Mouse (Mus musculus) neutrophil, adult 59 days (primary cell): Measurements from ENCODE around the gene Srcap. TPM values are rescaled to one million over a fixed set of nuclear protein-coding genes. Genes with fewer than 3 reads are reported as not detected.

Source experiments
- total RNA-seq, 2 experiments: library from RNA; stranded (reverse); gene quantifications; 1 replicate in 1 of 2; 2 replicates in 1 of 2; pipeline ENCODE4 v1.2.4; 2023

Gene Srcap
- 10 to 100 TPM; 74.2 to 78.1 TPM for total RNA-seq

GRCm38 (mm10) chr7:127511808-127512230, at the start of gene Srcap:
Gene Srcap, plus strand, starts transcription at chr7:127511983.

GRCm38 (mm10) chr7:127478635-127479317, 33.0 kb upstream of the Srcap start, which contains the start of gene Fbrs:
Gene Fbrs, plus strand, starts transcription at chr7:127479199.

DNA sequence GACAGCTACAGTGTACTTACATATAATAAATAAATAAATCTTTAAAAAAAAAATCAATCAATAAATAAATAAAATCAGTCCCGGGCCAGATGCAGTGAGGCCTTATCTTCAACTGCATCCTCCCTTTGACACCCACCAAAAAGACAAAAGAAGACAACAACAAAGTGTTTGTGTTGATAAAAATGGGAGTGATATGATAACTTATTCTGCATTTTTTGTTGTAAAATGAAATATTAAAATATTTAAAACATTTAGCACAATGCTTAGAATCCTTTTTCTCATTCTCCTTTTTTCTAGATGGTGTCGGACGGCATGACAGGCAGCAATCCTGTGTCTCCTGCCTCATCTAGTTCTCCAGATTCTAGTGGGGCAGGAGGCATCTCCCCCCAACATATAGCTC, 7.5 kb downstream of the Srcap start, which contains the start of gene Gm42715:
TSS of gene Gm42715 (plus strand) at position 301 of the 400 bp plus-strand sequence.

GRCm38 (mm10) chr7:127561340-127561858, 49.6 kb downstream of the Srcap start, which contains the start of gene Tmem265:
Gene Tmem265, plus strand, starts transcription at chr7:127561390.

DNA sequence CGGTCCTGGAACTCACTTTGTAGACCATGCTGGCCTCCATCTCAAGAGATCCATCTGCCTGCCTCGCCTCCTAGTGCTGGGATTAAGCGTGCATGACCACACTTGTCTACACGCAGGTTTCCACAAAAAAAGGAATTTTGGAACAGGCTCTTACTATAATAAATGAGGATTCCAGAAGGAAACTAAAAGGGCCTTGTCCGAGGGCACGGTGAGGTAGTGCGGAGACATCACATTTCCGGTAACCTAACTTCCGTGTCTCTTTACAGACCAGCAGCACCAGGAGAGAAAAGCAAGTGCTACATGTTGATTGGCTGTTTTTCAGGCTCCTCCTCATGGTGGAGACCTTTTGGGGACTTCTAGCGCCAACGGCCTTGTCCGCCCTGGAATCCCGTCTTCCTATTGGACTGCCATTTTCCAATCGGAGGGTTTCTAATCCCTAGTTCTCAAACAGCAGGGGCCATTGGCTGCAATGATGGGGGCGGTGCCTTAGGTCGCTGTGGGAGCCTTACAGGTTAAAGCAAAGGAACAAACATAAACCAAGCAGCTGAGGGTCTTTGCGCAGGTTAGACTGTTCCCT, 61.2 kb downstream of the Srcap start, which contains the start of gene Phkg2:
TSS of gene Phkg2 (plus strand) at position 446 of the 577 bp plus-strand sequence.

DNA sequence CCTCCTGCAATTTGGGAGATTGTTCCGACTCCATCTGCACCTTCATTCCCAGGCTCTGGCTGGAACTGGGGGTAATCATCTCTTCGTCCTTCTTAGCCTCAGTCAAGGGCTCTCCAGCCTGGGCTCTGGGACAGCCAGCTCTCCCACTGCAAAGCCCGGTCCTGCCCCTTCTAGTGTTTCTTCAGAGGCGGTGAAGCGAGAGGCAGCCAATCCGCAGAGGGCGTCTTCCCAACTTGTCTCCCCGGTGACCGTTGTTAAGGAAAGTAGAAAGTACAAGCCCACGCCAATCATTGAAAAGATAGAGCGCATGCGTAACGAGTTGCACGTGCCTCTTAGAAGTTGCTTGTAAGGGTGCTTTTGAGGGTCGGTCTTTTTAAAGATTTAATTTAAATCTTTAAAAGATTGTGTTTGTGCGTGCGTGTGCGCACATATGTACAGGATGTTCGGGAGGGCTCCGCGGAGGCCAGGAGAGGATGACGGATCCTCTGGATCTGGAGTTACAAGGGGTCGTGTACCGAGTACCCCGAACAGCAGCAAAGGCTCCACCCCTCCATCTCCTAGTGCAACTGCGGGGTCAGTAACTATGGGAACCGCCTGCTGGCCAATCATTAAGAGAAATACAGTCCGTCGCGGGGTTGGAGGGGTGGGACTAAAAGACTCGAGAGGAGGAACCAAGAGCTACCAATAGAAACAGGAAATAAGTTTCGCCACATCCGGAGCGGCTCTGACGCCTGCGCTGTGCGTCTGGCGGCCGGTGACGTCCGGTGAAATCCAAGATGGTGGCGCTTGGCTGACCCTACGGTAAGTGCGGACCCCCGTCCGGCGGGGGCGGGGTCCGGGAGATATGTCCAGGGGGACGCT, 76.5 kb downstream of the Srcap start, which contains the start of the genes Ccdc189 and Rnf40:
TSS of gene Ccdc189 (minus strand) at position 585 of the 861 bp plus-strand sequence.
TSS of gene Rnf40 (plus strand) at position 757 of the 861 bp plus-strand sequence.

Other genes starting within 250 kb of the Srcap start
- 100 to 1,000 TPM; 115 to 120 TPM for gene Sephs2, start 237.9 kb upstream of the Srcap start, total RNA-seq
- 100 to 1,000 TPM; 224 to 235 TPM for gene Itgal, start 215.7 kb upstream of the Srcap start, total RNA-seq
- 1 to 10 TPM; 7.0 to 9.0 TPM for gene Zfp768, start 166.4 kb upstream of the Srcap start, total RNA-seq
- 1 to 10 TPM; 6.7 to 6.8 TPM for gene Zfp747, start 135.9 kb upstream of the Srcap start, total RNA-seq
- gene 9130019O22Rik, start 124.8 kb upstream of the Srcap start, total RNA-seq = 1 to 10 TPM; 1.1 to 3.0 TPM
- gene E430018J23Rik, start 118.4 kb upstream of the Srcap start, total RNA-seq = 1 to 10 TPM; 1.7 to 2.0 TPM
- 1 to 10 TPM; 3.0 to 3.9 TPM for gene Zfp764, start 105.2 kb upstream of the Srcap start, total RNA-seq
- gene Zfp688, start 89.9 kb upstream of the Srcap start, total RNA-seq = 10 to 100 TPM; 11.8 to 13.5 TPM
- 1 to 10 TPM; 1.4 to 3.0 TPM for gene Zfp689, start 62.8 kb upstream of the Srcap start, total RNA-seq
- gene Prr14, start 52.4 kb upstream of the Srcap start, total RNA-seq = 100 to 1,000 TPM; 127 to 135 TPM
- gene Fbrs, start 32.8 kb upstream of the Srcap start, total RNA-seq = 100 to 1,000 TPM; 244 to 257 TPM
- 10 to 100 TPM; 20.3 to 21.7 TPM for gene Gm42715, start 7.6 kb downstream of the Srcap start, total RNA-seq
- not detected for gene Tmem265, start 49.4 kb downstream of the Srcap start, total RNA-seq
- 100 to 1,000 TPM; 104 to 116 TPM for gene Phkg2, start 61.4 kb downstream of the Srcap start, total RNA-seq
- gene Ccdc189, start 76.6 kb downstream of the Srcap start, total RNA-seq = 10 to 100 TPM; 16.7 to 19.2 TPM
- gene Rnf40, start 76.8 kb downstream of the Srcap start, total RNA-seq = 100 to 1,000 TPM; 158 to 167 TPM
- gene Zfp629, start 103.8 kb downstream of the Srcap start, total RNA-seq = 1 to 10 TPM; 2.3 to 5.2 TPM
- gene Bcl7c, start 196.9 kb downstream of the Srcap start, total RNA-seq = 10 to 100 TPM; 34.8 to 46.5 TPM
- gene Ctf1, start 200.8 kb downstream of the Srcap start, total RNA-seq = not detected
- gene Ctf2, start 220.2 kb downstream of the Srcap start, total RNA-seq = not detected
- gene Fbxl19, start 232.6 kb downstream of the Srcap start, total RNA-seq = 1 to 10 TPM; 6.0 to 7.0 TPM